In the genomic region with DNA sequence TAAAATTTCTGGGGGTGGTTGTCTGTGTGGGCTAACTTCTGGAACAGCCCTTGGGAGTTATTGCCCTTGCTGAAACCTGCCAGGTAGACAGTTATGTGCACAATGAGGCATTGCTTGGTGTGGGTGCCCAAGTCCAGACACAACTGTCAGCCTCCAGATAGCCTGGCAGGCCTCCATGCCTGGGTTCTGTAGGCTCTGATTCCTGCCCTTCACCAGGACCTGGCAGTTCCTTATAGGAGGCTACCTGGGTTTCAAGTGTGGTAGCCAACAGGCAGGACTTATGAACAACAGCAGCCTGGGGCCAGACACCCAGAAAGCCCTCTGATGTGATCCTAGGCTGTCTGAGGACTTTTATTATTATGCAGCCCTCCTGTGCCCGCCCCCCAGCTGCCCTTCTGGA, we compare ENCODE assay signal across 37 mouse cellular contexts. TPM values are rescaled to one million over a fixed set of nuclear protein-coding genes. Genes with fewer than 3 reads are reported as not detected.
DNase-seq lines count a peak whose midpoint lies in the region; ATAC-seq and TF ChIP-seq lines count a peak whose summit lies in the region.
"Had no signal": no experiment of that assay in that cellular context is flagged by ENCODE, and none has a peak within 500 bp of the region (broad histone marks: within the 10 kb centered on the region; RNA-seq: fewer than 3 reads in every experiment).

No protein-coding gene starts in this region.

- no peak for TF ChIP-seq POLR2A in cerebellum, adult 2 months (IDR thresholded peaks at IDR 0.05; ENCODE audit: borderline replicate concordance, insufficient read depth, low read length)

- H3K9ac ChIP-seq in midbrain, postnatal 0 days (replicated peaks; ENCODE audit: low read length, poor library complexity, severe bottlenecking) = no peak overlapping the region
- no peak overlapping the region for H3K9ac ChIP-seq in midbrain, embryonic 14.5 days (replicated peaks; ENCODE audit: low read length)
- H3K9ac ChIP-seq: embryonic facial prominence, embryonic 13.5 days; forebrain, embryonic 15.5 days; heart, embryonic 15.5 days; hindbrain, embryonic 14.5 days; kidney, embryonic 15.5 days; liver, embryonic 14.5 days had no signal

- DNase-seq in cerebellum, adult 2 months = peak; percentile 50 to 58
- no peak for DNase-seq in cerebellum, adult 8-10 months
- DNase-seq in midbrain, embryonic 10.5 days (ENCODE audit: low spot score) = no peak
- DNase-seq in midbrain, postnatal 0 days (ENCODE audit: low spot score) = no peak
- DNase-seq in cerebellum, postnatal 10 days = peak; percentile 60 to 62
- DNase-seq in midbrain, embryonic 14.5 days = no peak
- DNase-seq in right cerebral cortex, postnatal 4 days = no peak
- DNase-seq: adrenal gland, postnatal 14 days; gastrocnemius, postnatal 25 days; heart, adult 11 months; kidney, adult 18-20 months; kidney, postnatal 36 days; liver; lung, adult 2 months; lung, postnatal 10 days; right cerebral cortex, postnatal 25 days; spleen, adult 18-20 months; thymus, adult 18-20 months; thymus, postnatal 25 days had no signal

- no peak for ATAC-seq in midbrain, postnatal 0 days (ENCODE audit: low FRiP score)
- ATAC-seq in midbrain, embryonic 14.5 days (ENCODE audit: low FRiP score, low TSS enrichment) = no peak
- ATAC-seq in megakaryocyte-erythroid progenitor cell, adult 5-6 weeks (replicated peaks; ENCODE audit: low FRiP score, low TSS enrichment, poor library complexity, severe bottlenecking) = no peak
- ATAC-seq: forebrain, embryonic 15.5 days; inflammation-experienced regulatory T-cells, adult 6 months; Patski had no signal

- no peak overlapping the region for H3K4me3 ChIP-seq in cerebellum, adult 2 months (replicated peaks; ENCODE audit: insufficient read depth, low read depth, low read length)
- peak overlapping the region; percentile 83; the same call in 1 of the 2 replicates for H3K4me3 ChIP-seq in midbrain, embryonic 10.5 days
- H3K4me3 ChIP-seq in midbrain, postnatal 0 days (ENCODE audit: low read depth, low read length) = no peak overlapping the region
- H3K4me3 ChIP-seq in midbrain, embryonic 14.5 days (replicated peaks; ENCODE audit: low read depth, low read length) = no peak overlapping the region; the same call in 1 of the 2 replicates
- H3K4me3 ChIP-seq: embryonic facial prominence, embryonic 13.5 days; forebrain, embryonic 10.5 days; forebrain, embryonic 15.5 days; heart, embryonic 10.5 days; heart, embryonic 15.5 days; kidney, embryonic 15.5 days; layer of hippocampus, adult 2 months had no signal

- H3K27me3 ChIP-seq in cerebellum, adult 2 months (ENCODE audit: control insufficient read depth, insufficient read depth, low read length) = no peaks in the 10 kb centered on the region
- peaks cover 99% of the 10 kb centered on the region for H3K27me3 ChIP-seq in midbrain, embryonic 10.5 days (ENCODE audit: low read depth, poor library complexity, severe bottlenecking)
- peaks cover 13% of the 10 kb centered on the region for H3K27me3 ChIP-seq in midbrain, postnatal 0 days (ENCODE audit: insufficient read depth, low read length)
- H3K27me3 ChIP-seq in midbrain, embryonic 14.5 days (ENCODE audit: control insufficient read depth, insufficient read depth, low read length) = peaks cover 35% of the 10 kb centered on the region

- no peak for TF ChIP-seq CTCF in cerebellum, adult 2 months (IDR thresholded peaks at IDR 0.05; ENCODE audit: borderline replicate concordance, insufficient read depth, low read depth, low read length)
- no peak for TF ChIP-seq CTCF in midbrain, postnatal 0 days (IDR thresholded peaks at IDR 0.05)

- H3K27ac ChIP-seq in cerebellum, adult 2 months (ENCODE audit: insufficient read depth, low read length) = peak overlapping the region; percentile 36; the same call in 1 of the 2 replicates
- H3K27ac ChIP-seq in midbrain, embryonic 10.5 days (replicated peaks) = peak overlapping the region; percentile 96
- H3K27ac ChIP-seq in midbrain, postnatal 0 days (ENCODE audit: low read depth, low read length) = no peak overlapping the region
- H3K27ac ChIP-seq in midbrain, embryonic 14.5 days (replicated peaks; ENCODE audit: low read depth, low read length) = peak overlapping the region; percentile 96
- H3K27ac ChIP-seq: embryonic facial prominence, embryonic 13.5 days; forebrain, embryonic 10.5 days; forebrain, embryonic 15.5 days; heart, embryonic 10.5 days; heart, embryonic 15.5 days; hindbrain, embryonic 14.5 days; kidney, embryonic 15.5 days; layer of hippocampus, adult 2 months; liver, embryonic 14.5 days had no signal

- WGBS in cerebellum, adult 2 months = 54% methylated on average over 1 of the region's 1 CpGs
- 5% methylated on average over 1 of the region's 1 CpGs for WGBS in midbrain, embryonic 10.5 days
- WGBS in midbrain, postnatal 0 days = 29% methylated on average over 1 of the region's 1 CpGs
- WGBS in midbrain, embryonic 14.5 days = 26% methylated on average over 1 of the region's 1 CpGs

- H3K4me1 ChIP-seq in cerebellum, adult 2 months (ENCODE audit: control insufficient read depth, insufficient read depth, low read length) = peaks cover 17% of the 10 kb centered on the region
- H3K4me1 ChIP-seq in midbrain, embryonic 10.5 days = peaks cover 82% of the 10 kb centered on the region
- H3K4me1 ChIP-seq in midbrain, postnatal 0 days (ENCODE audit: insufficient read depth, low read length) = 0 out of 2 replicates have a peak, but pooled peaks cover 5% of the 10 kb centered on the region
- peaks cover 28% of the 10 kb centered on the region for H3K4me1 ChIP-seq in midbrain, embryonic 14.5 days (ENCODE audit: control insufficient read depth, insufficient read depth, low read length)

- no peaks in the 10 kb centered on the region for H3K9me3 ChIP-seq in midbrain, embryonic 10.5 days (replicated peaks)
- no peaks in the 10 kb centered on the region for H3K9me3 ChIP-seq in midbrain, postnatal 0 days (ENCODE audit: low read length)
- no peaks in the 10 kb centered on the region for H3K9me3 ChIP-seq in midbrain, embryonic 14.5 days (ENCODE audit: control insufficient read depth, low read length)
- H3K9me3 ChIP-seq: embryonic facial prominence, embryonic 13.5 days; forebrain, embryonic 10.5 days; forebrain, embryonic 15.5 days; heart, embryonic 10.5 days; heart, embryonic 15.5 days; kidney, embryonic 15.5 days had no signal

- no peak overlapping the region for H3K4me2 ChIP-seq in midbrain, postnatal 0 days (ENCODE audit: low read depth, low read length, poor library complexity, severe bottlenecking)
- peak overlapping the region; percentile 79 for H3K4me2 ChIP-seq in midbrain, embryonic 14.5 days (ENCODE audit: low read length)
- H3K4me2 ChIP-seq: embryonic facial prominence, embryonic 13.5 days; forebrain, embryonic 15.5 days; heart, embryonic 15.5 days; kidney, embryonic 15.5 days had no signal

- peaks cover 23% of the 10 kb centered on the region for H3K36me3 ChIP-seq in midbrain, embryonic 10.5 days
- H3K36me3 ChIP-seq in midbrain, postnatal 0 days (ENCODE audit: insufficient read depth, low read length) = no peaks in the 10 kb centered on the region
- no peaks in the 10 kb centered on the region for H3K36me3 ChIP-seq in midbrain, embryonic 14.5 days (ENCODE audit: control insufficient read depth, insufficient read depth, low read length)
- H3K36me3 ChIP-seq: embryonic facial prominence, embryonic 13.5 days; forebrain, embryonic 10.5 days; forebrain, embryonic 15.5 days; heart, embryonic 10.5 days; heart, embryonic 15.5 days; kidney, embryonic 15.5 days had no signal

RNA-seq across cellular contexts. Expression of gene En2, which starts 1.6 kb away (rescaled TPM):
- polyA plus RNA-seq in cerebellum, adult 2 months (2012; rRNA removed) = 72.9 and 92.2 TPM in 2 replicates
- 0.84 and 1.1 TPM in 2 replicates for polyA plus RNA-seq in midbrain, embryonic 10.5 days (2016; fragmentation: Nextera tagmentation; extraction: Ambion mirVana)
- total RNA-seq in midbrain, postnatal 0 days (2014; rRNA removed) = 49.5 and 62.0 TPM in 2 replicates
- 0.86 and 1.0 TPM in 2 replicates for polyA plus RNA-seq in midbrain, postnatal 0 days (2015; fragmentation: Nextera tagmentation; extraction: Ambion mirVana)
- polyA plus RNA-seq in midbrain, embryonic 14.5 days (2014; fragmentation: Nextera tagmentation; extraction: Ambion mirVana) = 3.8 TPM in 2 replicates
- not detected in 2 replicates for total RNA-seq in megakaryocyte-erythroid progenitor cell, adult 5-6 weeks (2014; fragmentation: Nextera tagmentation)
- not detected in 2 replicates for total RNA-seq in megakaryocyte-erythroid progenitor cell, adult 5-6 weeks (2017)
- total RNA-seq: common myeloid progenitor, adult 5-6 weeks; heart, postnatal 25 days; MEL had no signal
- polyA plus RNA-seq: embryonic facial prominence, embryonic 13.5 days; forebrain, embryonic 10.5 days; forebrain, embryonic 15.5 days; heart, embryonic 10.5 days; heart, embryonic 15.5 days; inflammation-experienced regulatory T-cells, adult 6 months; limb, embryonic 11.5 days; liver, embryonic 14.5 days; lung, adult 2 months; neural tube, embryonic 14.5 days; stomach, embryonic 16.5 days had no signal

Comparison
In these comparisons a context has a peak if more than half of its experiments do, and no peak if none do; other contexts are left out.
1. DNase-seq: peak in cerebellum, adult 2 months (2 of 2) and cerebellum, postnatal 10 days (2 of 2); none in cerebellum, adult 8-10 months (single experiment), midbrain, embryonic 10.5 days (single experiment), midbrain, postnatal 0 days (single experiment), midbrain, embryonic 14.5 days (single experiment) and right cerebral cortex, postnatal 4 days (single experiment).
2. RNA of gene En2, which starts 1.6 kb away (polyA plus RNA-seq): 72.9 to 92.2 TPM in cerebellum, adult 2 months; 3.8 TPM in midbrain, embryonic 14.5 days, 0.86 to 1.0 TPM in midbrain, postnatal 0 days and 0.84 to 1.1 TPM in midbrain, embryonic 10.5 days; every median in the first group is over 10 times any median in the second.